Mouse (Mus musculus): ENCODE results near the gene Iffo2. TPM values are rescaled to one million over a fixed set of nuclear protein-coding genes. Genes with fewer than 3 reads are reported as not detected.

Gene Iffo2
- total RNA-seq, 2 experiments from 2014 or later: 15.7 to 18.8 TPM

Small RNA genes within 50 kb of the gene (microRNA-seq; reads per million reads assigned to microRNA genes)
- gene Gm25571 (not detected), gene Mir7020 (1.0 reads per million)

Other genes starting within 250 kb of the Iffo2 start
- gene Pqlc2, start 219.8 kb upstream of the Iffo2 start, total RNA-seq (2021): 10 to 100 TPM; 11.1 to 13.4 TPM
- gene Akr7a5, start 219.8 kb upstream of the Iffo2 start, total RNA-seq (2021): 10 to 100 TPM; 24.9 to 32.3 TPM
- 10 to 100 TPM; 43.8 to 45.3 TPM for gene Mrto4, start 178.0 kb upstream of the Iffo2 start, total RNA-seq (2021)
- gene Emc1, start 178.0 kb upstream of the Iffo2 start, total RNA-seq (2021): 10 to 100 TPM; 85.9 to 87.9 TPM
- 100 to 1,000 TPM; 155 to 199 TPM for gene Ubr4, start 177.9 kb upstream of the Iffo2 start, total RNA-seq (2021)
- gene Gm21969, start 72.6 kb downstream of the Iffo2 start, total RNA-seq (2021): not detected
- gene Aldh4a1, start 92.3 kb downstream of the Iffo2 start, total RNA-seq (2021): 10 to 100 TPM; 17.2 to 19.5 TPM
- gene Tas1r2, start 123.0 kb downstream of the Iffo2 start, total RNA-seq (2021): not detected

Measured in left cerebral cortex, postnatal 36 days (tissue).